Mouse (Mus musculus) MEL (cell line): Measurements from ENCODE around the gene Gm9913. TPM values are rescaled to one million over a fixed set of nuclear protein-coding genes. Genes with fewer than 3 reads are reported as not detected.

Experiments used
- DNase-seq: peaks from one replicate; pipeline ENCODE4 v3.0.0; 2011; ENCODE audit warnings: low read depth, low spot score
- H3K27ac ChIP-seq: 2 replicates; pipeline ENCODE4 v1.5.1; 2012; ENCODE audit warnings: low read depth, mild to moderate bottlenecking, control low read depth, low read length, moderate library complexity; ENCODE audit not compliant: control insufficient read depth
- H3K27me3 ChIP-seq, 2 experiments: fragments of 150-350 bp in 1 of 2; sonication (generic) in 1 of 2; 2 replicates each; pipeline ENCODE4 v1.6.1; 2012; ENCODE audit warnings: low read length in 2 of 2, mild to moderate bottlenecking in 2 of 2, improper control_type of control experiment in 1 of 2, moderate library complexity in 1 of 2; ENCODE audit not compliant: insufficient read depth in 2 of 2, control insufficient read depth in 1 of 2
- H3K36me3 ChIP-seq, 2 experiments: 2 replicates each; pipeline ENCODE4 v1.6.1; 2012 to 2014; ENCODE audit warnings: low read length in 2 of 2, improper control_type of control experiment in 1 of 2, inconsistent platforms in 1 of 2, mild to moderate bottlenecking in 1 of 2; ENCODE audit not compliant: insufficient read depth in 2 of 2, control insufficient read depth in 1 of 2
- H3K4me1 ChIP-seq, 2 experiments: fragments of 150-350 bp in 1 of 2; sonication (generic) in 1 of 2; 2 replicates each; pipeline ENCODE4 v1.6.1; 2012; ENCODE audit warnings: low read length in 2 of 2, improper control_type of control experiment in 1 of 2, mild to moderate bottlenecking in 1 of 2; ENCODE audit not compliant: insufficient read depth in 2 of 2, control insufficient read depth in 1 of 2
- H3K4me3 ChIP-seq, 2 experiments: fragments of 150-350 bp in 1 of 2; sonication (generic) in 1 of 2; 2 replicates each; pipeline ENCODE4 v1.5.1; 2012; ENCODE audit warnings: low read depth in 2 of 2, low read length in 2 of 2, mild to moderate bottlenecking in 2 of 2, moderate library complexity in 2 of 2, control low read depth in 1 of 2, improper control_type of control experiment in 1 of 2; ENCODE audit not compliant: control insufficient read depth in 1 of 2, insufficient read depth in 1 of 2
- H3K79me2 ChIP-seq: 2 replicates; pipeline ENCODE4 v1.6.1; 2012; ENCODE audit warnings: mild to moderate bottlenecking, low read length, moderate library complexity; ENCODE audit not compliant: control insufficient read depth, poor library complexity, insufficient read depth
- H3K9ac ChIP-seq: 2 replicates; pipeline ENCODE4 v1.6.1; 2012; ENCODE audit warnings: low read depth, mild to moderate bottlenecking, control low read depth, low read length, moderate library complexity; ENCODE audit not compliant: control insufficient read depth, poor library complexity, severe bottlenecking
- H3K9me3 ChIP-seq: fragments of 150-350 bp; sonication (generic); replicated peaks from 2 replicates; pipeline ENCODE4 v1.6.1; 2012; ENCODE audit warnings: mild to moderate bottlenecking, low read length, improper control_type of control experiment, moderate library complexity; ENCODE audit not compliant: insufficient read depth
- CHD1 ChIP-seq: IDR thresholded peaks from 2 replicates; pipeline ENCODE4 v1.6.1; 2012; ENCODE audit warnings: low read depth, mild to moderate bottlenecking, inconsistent platforms, low read length, improper control_type of control experiment
- CHD2 ChIP-seq: IDR thresholded peaks from 2 replicates; pipeline ENCODE4 v1.6.1; 2011; ENCODE audit warnings: low read length, improper control_type of control experiment
- E2F4 ChIP-seq: IDR thresholded peaks from 2 replicates; pipeline ENCODE4 v1.6.1; 2011; ENCODE audit warnings: low read depth, low read length, improper control_type of control experiment, borderline replicate concordance
- ELF1 ChIP-seq: IDR thresholded peaks from 2 replicates; pipeline ENCODE4 v1.6.1; 2014; ENCODE audit warnings: low read depth, mild to moderate bottlenecking, inconsistent platforms, low read length, improper control_type of control experiment, moderate library complexity
- ETS1 ChIP-seq: IDR thresholded peaks from 2 replicates; pipeline ENCODE4 v1.6.1; 2012; ENCODE audit warnings: low read depth, mild to moderate bottlenecking, inconsistent platforms, low read length, improper control_type of control experiment, moderate library complexity
- GABPA ChIP-seq: IDR thresholded peaks from 2 replicates; pipeline ENCODE4 v1.6.1; 2012; ENCODE audit warnings: low read depth, mild to moderate bottlenecking, inconsistent platforms, low read length, improper control_type of control experiment, moderate library complexity
- HCFC1 ChIP-seq: IDR thresholded peaks from 2 replicates; pipeline ENCODE4 v1.6.1; 2012; ENCODE audit warnings: low read depth, mild to moderate bottlenecking, inconsistent platforms, low read length, improper control_type of control experiment, moderate library complexity
- JUND ChIP-seq: IDR thresholded peaks from 2 replicates; pipeline ENCODE4 v1.6.1; 2011; ENCODE audit warnings: low read depth, mild to moderate bottlenecking, improper control_type of control experiment, low read length
- MAFK ChIP-seq: IDR thresholded peaks from 2 replicates; pipeline ENCODE4 v1.6.1; 2011; ENCODE audit warnings: low read depth, mild to moderate bottlenecking, low read length, improper control_type of control experiment, borderline replicate concordance
- MAX ChIP-seq: IDR thresholded peaks from 2 replicates; pipeline ENCODE4 v1.6.1; 2011; ENCODE audit warnings: low read length, improper control_type of control experiment
- MXI1 ChIP-seq: IDR thresholded peaks from 2 replicates; pipeline ENCODE4 v1.6.1; 2011; ENCODE audit warnings: mild to moderate bottlenecking, low read depth, low read length, improper control_type of control experiment
- MYC ChIP-seq: IDR thresholded peaks from 2 replicates; pipeline ENCODE4 v1.6.1; 2011; ENCODE audit warnings: low read depth, mild to moderate bottlenecking, low read length, improper control_type of control experiment, moderate library complexity
- NELFE ChIP-seq: IDR thresholded peaks from 2 replicates; pipeline ENCODE4 v1.6.1; 2011; ENCODE audit warnings: low read depth, low read length, improper control_type of control experiment
- NRF1 ChIP-seq: IDR thresholded peaks from 2 replicates; pipeline ENCODE4 v1.6.1; 2014; ENCODE audit warnings: low read depth, mild to moderate bottlenecking, inconsistent platforms, low read length, improper control_type of control experiment, moderate library complexity; ENCODE audit not compliant: poor library complexity, insufficient read depth, severe bottlenecking
- POLR2A ChIP-seq, 2 experiments: IDR thresholded peaks; 2 replicates each; pipeline ENCODE4 v1.6.1; 2011 to 2012; ENCODE audit warnings: low read length in 2 of 2, mild to moderate bottlenecking in 2 of 2, control low read depth in 1 of 2, improper control_type of control experiment in 1 of 2, low read depth in 1 of 2, moderate library complexity in 1 of 2; ENCODE audit not compliant: control insufficient read depth in 1 of 2, insufficient read depth in 1 of 2, poor library complexity in 1 of 2
- POLR2AphosphoS2 ChIP-seq: IDR thresholded peaks from 2 replicates; pipeline ENCODE4 v1.6.1; 2011; ENCODE audit warnings: low read length, improper control_type of control experiment
- POLR2AphosphoS5 ChIP-seq: IDR thresholded peaks from 2 replicates; pipeline ENCODE4 v1.6.1; 2012; ENCODE audit warnings: low read depth, borderline replicate concordance, mild to moderate bottlenecking, inconsistent platforms, low read length, moderate library complexity, mixed read lengths
- RAD21 ChIP-seq: IDR thresholded peaks from 2 replicates; pipeline ENCODE4 v1.6.1; 2011; ENCODE audit warnings: mild to moderate bottlenecking, low read depth, low read length, improper control_type of control experiment
- RCOR1 ChIP-seq: IDR thresholded peaks from 2 replicates; pipeline ENCODE4 v1.6.1; 2012; ENCODE audit warnings: low read depth, mild to moderate bottlenecking, inconsistent platforms, low read length, improper control_type of control experiment
- SIN3A ChIP-seq: IDR thresholded peaks from 2 replicates; pipeline ENCODE4 v1.6.1; 2012; ENCODE audit warnings: low read length, improper control_type of control experiment, inconsistent platforms
- TAL1 ChIP-seq: IDR thresholded peaks from 2 replicates; pipeline ENCODE4 v1.6.1; 2012; ENCODE audit warnings: mild to moderate bottlenecking, inconsistent platforms, low read length, moderate library complexity, mixed read lengths
- TBP ChIP-seq: IDR thresholded peaks from 2 replicates; pipeline ENCODE4 v1.8.0; 2011; ENCODE audit warnings: low read depth, low read length, improper control_type of control experiment
- TCF12 ChIP-seq: IDR thresholded peaks from 2 replicates; pipeline ENCODE4 v1.6.1; 2014; ENCODE audit warnings: low read depth, mild to moderate bottlenecking, inconsistent platforms, low read length, improper control_type of control experiment, moderate library complexity
- UBTF ChIP-seq: IDR thresholded peaks from 2 replicates; pipeline ENCODE4 v1.6.1; 2012; ENCODE audit warnings: low read depth, mild to moderate bottlenecking, inconsistent platforms, low read length, improper control_type of control experiment, moderate library complexity, borderline replicate concordance; ENCODE audit not compliant: insufficient read depth
- USF2 ChIP-seq, 2 experiments: IDR thresholded peaks; 2 replicates each; pipeline ENCODE4 v1.6.1; 2011 to 2012; ENCODE audit warnings: improper control_type of control experiment in 2 of 2, low read length in 2 of 2, borderline replicate concordance in 1 of 2, inconsistent platforms in 1 of 2, low read depth in 1 of 2, mild to moderate bottlenecking in 1 of 2; ENCODE audit not compliant: insufficient read depth in 1 of 2
- ZC3H11A ChIP-seq: IDR thresholded peaks from 2 replicates; pipeline ENCODE4 v1.6.1; 2012; ENCODE audit warnings: low read depth, mild to moderate bottlenecking, inconsistent platforms, low read length, improper control_type of control experiment
- ZKSCAN1 ChIP-seq: IDR thresholded peaks from 2 replicates; pipeline ENCODE4 v1.6.1; 2012; ENCODE audit warnings: low read depth, mild to moderate bottlenecking, inconsistent platforms, low read length, improper control_type of control experiment, moderate library complexity
- ZMIZ1 ChIP-seq: IDR thresholded peaks from 2 replicates; pipeline ENCODE4 v1.6.1; 2012; ENCODE audit warnings: low read depth, mild to moderate bottlenecking, inconsistent platforms, low read length, improper control_type of control experiment, moderate library complexity
- polyA plus RNA-seq, 2 experiments: library from polyadenylated mRNA; stranded (reverse) in 1 of 2; unstranded in 1 of 2; fragments of >175 nt in 1 of 2; fragments of >200 nt in 1 of 2; gene quantifications; 2 replicates each; pipeline versions ENCODE4 v1.2.1 to v1.2.4; 2012; ENCODE audit warnings: low replicate concordance in 2 of 2, low read depth in 1 of 2; ENCODE audit not compliant: insufficient read length in 2 of 2, insufficient read depth in 1 of 2, missing spikeins in 1 of 2
- total RNA-seq: library from RNA; depleted of rRNA; stranded (reverse); fragments of 300-350 nt; gene quantifications from 2 replicates; pipeline ENCODE4 v1.2.3, GENCODE M21; 2012

Gm9913 gene
- total and polyA plus RNA-seq, 3 experiments, result not detected

DNA sequence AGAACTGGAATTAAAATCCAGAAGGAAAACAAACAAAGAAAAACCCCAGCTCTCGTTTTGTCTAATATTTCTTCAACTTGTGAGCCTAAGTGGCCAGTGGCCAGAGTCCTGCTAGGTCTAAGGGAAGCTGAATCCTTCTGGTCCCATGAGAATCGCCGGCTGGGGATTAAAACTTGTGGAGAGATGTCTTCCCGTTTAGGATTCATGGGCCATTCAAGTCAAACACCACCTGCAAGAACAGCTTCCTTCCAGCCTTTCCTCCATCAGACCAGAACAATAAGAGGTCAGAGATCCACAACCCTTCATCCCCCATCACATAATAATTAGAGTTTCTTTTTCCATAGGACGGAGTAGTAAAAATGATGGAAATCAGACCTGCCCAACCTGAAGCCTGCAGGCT, 30.2 kb upstream of the Gm9913 start:
- no peak for DNase-seq
- no peak overlapping the region for H3K9ac ChIP-seq
- no peak for TF ChIP-seq ZC3H11A
- no peak for TF ChIP-seq MYC
- no peak for TF ChIP-seq ETS1
- no peak for TF ChIP-seq RAD21
- no peak for TF ChIP-seq UBTF
- TF ChIP-seq TBP, result no peak
- TF ChIP-seq POLR2AphosphoS5, result no peak
- TF ChIP-seq NRF1, result no peak
- no peak for TF ChIP-seq CHD2
- no peak for TF ChIP-seq E2F4
- no peak for TF ChIP-seq NELFE
- no peak for TF ChIP-seq CHD1
- TF ChIP-seq POLR2AphosphoS2, result no peak
- no peak for TF ChIP-seq TCF12
- TF ChIP-seq USF2 (IDR thresholded peaks at IDR 0.05; ENCODE audit: borderline replicate concordance in 1 of 2, insufficient read depth in 1 of 2, low read depth in 1 of 2, low read length in 2 of 2), result no peak
- no peak for TF ChIP-seq SIN3A
- TF ChIP-seq HCFC1, result no peak
- TF ChIP-seq, all 39 proteins: peak for 0
- Histone ChIP-seq H3K4me3 (no peak overlapping the region), H3K27ac (no peak overlapping the region), H3K9me3 (no peaks in the 10 kb centered on the region), H3K27me3 (peaks cover 0 to 1% of the 10 kb centered on the region in 2 experiments; a peak in 1 of 4 replicates), H3K79me2 (no peaks in the 10 kb centered on the region), H3K36me3 (no peaks in the 10 kb centered on the region), H3K4me1 (no peaks in the 10 kb centered on the region)

DNA sequence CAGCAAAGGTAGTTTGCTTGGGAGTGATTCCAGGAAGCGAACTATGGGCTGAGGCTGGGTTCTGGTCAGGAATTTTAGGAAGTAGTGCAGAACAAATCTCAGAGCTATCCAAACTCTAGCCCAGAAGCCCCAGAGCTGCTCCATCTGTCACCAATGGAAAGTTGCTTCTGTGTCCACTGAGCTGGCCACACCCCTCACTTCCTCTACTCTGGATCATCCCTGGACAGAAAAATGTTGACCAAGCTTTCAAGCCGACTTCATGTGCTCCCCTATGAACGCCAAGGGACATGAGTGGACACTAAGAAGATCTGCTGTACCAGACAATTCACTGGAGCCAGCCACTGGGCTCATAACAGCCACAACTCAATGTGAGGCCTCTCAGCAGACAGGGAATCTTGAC, 28.7 kb upstream of the Gm9913 start:
- Histone ChIP-seq H3K27me3 (peaks cover 0 to 1% of the 10 kb centered on the region in 2 experiments; a peak in 1 of 4 replicates), H3K4me3 (no peak overlapping the region), H3K9me3 (no peaks in the 10 kb centered on the region), H3K27ac (no peak overlapping the region), H3K79me2 (no peaks in the 10 kb centered on the region), H3K36me3 (no peaks in the 10 kb centered on the region), H3K4me1 (no peaks in the 10 kb centered on the region), H3K9ac (no peak overlapping the region)
- TF ChIP-seq ETS1, result no peak
- TF ChIP-seq CHD1, result no peak
- TF ChIP-seq POLR2A (IDR thresholded peaks at IDR 0.05; ENCODE audit: control insufficient read depth in 1 of 2, insufficient read depth in 1 of 2, low read depth in 1 of 2, low read length in 2 of 2, poor library complexity in 1 of 2), result no peak
- TF ChIP-seq MAX, result no peak
- TF ChIP-seq GABPA, result no peak
- TF ChIP-seq ZMIZ1, result no peak
- no peak for TF ChIP-seq RCOR1
- TF ChIP-seq USF2 (IDR thresholded peaks at IDR 0.05; ENCODE audit: borderline replicate concordance in 1 of 2, insufficient read depth in 1 of 2, low read depth in 1 of 2, low read length in 2 of 2), result no peak
- TF ChIP-seq ELF1, result no peak
- no peak for TF ChIP-seq ZC3H11A
- no peak for TF ChIP-seq MAFK
- TF ChIP-seq TAL1, result no peak
- TF ChIP-seq MXI1, result no peak
- TF ChIP-seq CHD2, result no peak
- TF ChIP-seq JUND, result no peak
- no peak for TF ChIP-seq ZKSCAN1
- DNase-seq, result no peak
